Mouse (Mus musculus) embryonic facial prominence, embryonic 15.5 days (tissue): Measurements from ENCODE around the gene Naa20. TPM values are rescaled to one million over a fixed set of nuclear protein-coding genes. Genes with fewer than 3 reads are reported as not detected.

Experiments used
- ATAC-seq: fragments of 200-750 bp; cut with Nextera tagmentation; 2 replicates; pipeline ENCODE4 v1.8.0; 2017; ENCODE audit warnings: low read depth, moderate TSS enrichment; ENCODE audit not compliant: insufficient number of reproducible peaks, low FRiP score, low TSS enrichment
- H3K27ac ChIP-seq: fragments of 300-500 bp; sonication (generic); replicated peaks from 2 replicates; pipeline ENCODE4 v1.5.1; 2015; ENCODE audit warnings: mild to moderate bottlenecking, inconsistent platforms
- H3K27me3 ChIP-seq: fragments of 300-500 bp; sonication (generic); 2 replicates; pipeline ENCODE4 v1.6.1; 2015; ENCODE audit warnings: inconsistent platforms
- H3K36me3 ChIP-seq: fragments of 300-500 bp; sonication (generic); 2 replicates; pipeline ENCODE4 v1.6.1; 2015; ENCODE audit warnings: mild to moderate bottlenecking, inconsistent platforms
- H3K4me1 ChIP-seq: fragments of 300-500 bp; sonication (generic); 2 replicates; pipeline ENCODE4 v1.6.1; 2015; ENCODE audit warnings: inconsistent platforms
- H3K4me2 ChIP-seq: fragments of 300-500 bp; sonication (generic); replicated peaks from 2 replicates; pipeline ENCODE4 v1.6.1; 2015; ENCODE audit warnings: mild to moderate bottlenecking, inconsistent platforms
- H3K4me3 ChIP-seq: fragments of 300-500 bp; sonication (generic); replicated peaks from 2 replicates; pipeline ENCODE4 v1.5.1; 2015; ENCODE audit warnings: mild to moderate bottlenecking, inconsistent platforms
- H3K9ac ChIP-seq: fragments of 300-500 bp; sonication (generic); 2 replicates; pipeline ENCODE4 v1.6.1; 2015; ENCODE audit warnings: inconsistent platforms
- H3K9me3 ChIP-seq: fragments of 300-500 bp; sonication (generic); replicated peaks from 2 replicates; pipeline ENCODE4 v1.6.1; 2016; ENCODE audit warnings: inconsistent platforms
- WGBS: fragments of 180-500 bp; shearing (Covaris S2); methylation state at CpG from one replicate; pipeline ENCODE4 v1.1.7; 2015; 5-methylcytosine and 5-hydroxymethylcytosine counted together
- polyA plus RNA-seq: library from polyadenylated mRNA; unstranded; fragments of >200 nt; fragmentation: Nextera tagmentation; extraction: Ambion mirVana; gene quantifications from 2 replicates; pipeline ENCODE4 v1.2.1, GENCODE M21; 2015

Gene Naa20
- polyA plus RNA-seq, 1 experiment from 2014 or later: 151 TPM

DNA sequence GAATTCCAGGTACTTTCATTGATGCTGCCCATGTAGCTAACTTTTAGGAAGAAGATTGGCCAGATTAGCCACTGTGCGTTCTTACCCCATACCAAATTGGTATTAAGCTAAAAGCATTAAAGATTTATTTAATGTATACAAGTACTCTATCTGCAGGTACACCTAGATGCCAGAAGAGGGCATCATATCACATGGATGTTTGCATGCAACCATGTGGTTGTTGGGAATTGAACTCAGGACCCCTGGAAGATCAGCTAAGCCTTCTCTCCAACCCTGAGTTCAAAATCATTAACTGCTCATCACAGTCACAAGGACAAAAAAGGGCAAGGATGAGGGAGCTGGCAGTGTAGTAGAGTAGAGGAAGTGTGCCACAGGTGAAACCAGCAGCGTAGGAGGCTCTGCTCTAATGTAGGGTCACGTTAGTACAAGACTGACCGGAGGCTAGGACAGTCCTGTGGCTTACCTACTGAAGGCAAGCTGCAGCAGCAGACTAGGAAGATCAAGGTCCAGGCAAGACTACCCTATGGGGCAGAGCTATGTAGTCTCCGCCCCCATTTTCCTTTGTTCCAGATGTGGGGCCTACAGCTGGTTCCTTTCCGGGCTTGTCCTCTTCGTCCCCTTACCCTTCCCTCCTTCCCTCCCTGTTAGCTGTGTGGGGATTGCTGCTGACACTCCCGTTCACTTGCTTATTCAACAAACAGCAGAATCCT lies 19.2 kb downstream of the Naa20 start:
- no peak overlapping the region for H3K4me2 ChIP-seq
- H3K27me3 ChIP-seq: no peaks in the 10 kb centered on the region
- H3K4me3 ChIP-seq: no peak overlapping the region
- no peaks in the 10 kb centered on the region for H3K4me1 ChIP-seq
- no peak overlapping the region for H3K27ac ChIP-seq
- H3K9ac ChIP-seq: no peak overlapping the region
- WGBS: 76% methylated on average over 8 of the region's 8 CpGs
- H3K36me3 ChIP-seq: peaks cover 76% of the 10 kb centered on the region
- ATAC-seq: no peak
- H3K9me3 ChIP-seq: no peaks in the 10 kb centered on the region

DNA sequence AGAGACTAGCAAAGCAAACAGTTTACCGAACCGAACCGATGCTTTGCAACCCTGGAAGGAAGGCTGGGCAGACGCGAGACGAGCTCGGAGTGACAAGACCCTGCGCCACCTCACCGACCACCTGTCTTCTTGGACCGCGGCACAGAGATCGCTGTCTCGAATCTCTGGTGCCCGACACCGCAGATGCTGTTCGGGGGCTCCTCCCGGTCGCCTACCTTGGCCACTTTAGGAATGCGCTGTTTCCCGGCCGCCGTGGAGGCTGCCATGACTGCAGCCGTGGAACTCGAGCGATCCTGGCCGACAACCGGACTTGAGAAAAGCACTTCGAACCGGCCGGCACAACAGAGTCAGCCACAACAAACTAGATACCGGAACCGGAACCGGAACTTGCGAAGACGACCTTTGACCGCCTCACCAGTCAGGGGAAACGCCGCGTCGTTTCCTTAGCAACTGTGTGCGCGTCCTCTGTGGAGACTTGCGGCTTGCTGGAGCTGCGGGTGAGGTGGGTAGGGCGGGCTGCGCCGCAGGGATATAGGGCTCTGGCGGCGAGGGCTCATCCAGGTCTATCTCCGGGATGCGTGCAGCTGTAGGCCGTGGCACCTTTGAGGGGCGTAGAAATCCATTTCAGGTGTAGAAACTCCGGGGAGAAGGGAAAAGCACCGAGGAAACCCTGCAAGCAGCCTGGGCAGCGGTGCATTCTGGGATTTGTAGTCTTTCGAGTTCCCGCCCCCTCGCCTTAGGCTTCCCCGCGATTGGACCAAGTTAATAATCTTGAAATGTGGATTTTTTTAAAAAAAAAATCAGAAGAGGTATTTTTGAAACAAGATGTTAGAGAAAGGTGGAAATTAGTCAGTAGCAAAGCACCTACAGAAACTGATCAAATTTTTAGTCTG lies 32.7 kb downstream of the Naa20 start, which contains the start of the genes Cfap61 and Crnkl1:
Cfap61 (plus strand) TSS at position 446 of the 893 bp plus-strand sequence.
Crnkl1 (minus strand) TSS at position 676 of the 893 bp plus-strand sequence.
- no peak within 1 kb of the TSS for H3K27ac ChIP-seq
- H3K4me2 ChIP-seq: peak within 1 kb of the TSS; percentile 62
- no peaks in the 10 kb centered on the region for H3K9me3 ChIP-seq
- H3K27me3 ChIP-seq: no peaks in the 10 kb centered on the region
- peak within 1 kb of the TSS; percentile 53 for H3K9ac ChIP-seq
- peak within 1 kb of the TSS; percentile 89 for H3K4me3 ChIP-seq
- ATAC-seq: peak; percentile 96
- peaks cover 9% of the 10 kb centered on the region for H3K4me1 ChIP-seq
- WGBS: under 1% methylated on average over 61 of the region's 61 CpGs
- H3K36me3 ChIP-seq: peaks cover 23% of the 10 kb centered on the region

DNA sequence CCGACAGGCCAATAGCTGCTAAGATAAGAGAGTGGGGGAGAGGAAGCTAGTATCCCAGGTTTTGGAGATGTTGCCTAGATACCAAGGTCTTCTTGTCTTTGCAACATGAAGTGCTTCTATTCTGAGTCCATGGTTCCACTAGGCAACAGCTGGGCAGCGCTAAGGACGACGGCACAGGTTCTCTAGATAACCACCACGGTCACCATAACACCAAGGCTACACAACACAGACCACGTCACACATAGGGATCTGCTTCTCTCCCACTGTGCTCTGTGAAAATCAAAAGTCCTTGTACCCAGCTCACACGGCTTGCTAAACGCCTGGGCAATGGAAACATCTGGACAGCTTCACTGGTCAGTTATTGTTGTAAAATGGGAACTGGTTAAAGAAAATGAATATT lies 35.1 kb downstream of the Naa20 start:
- Histone ChIP-seq H3K4me3 (no peak overlapping the region), H3K9ac (no peak overlapping the region), H3K27me3 (no peaks in the 10 kb centered on the region), H3K4me2 (no peak overlapping the region), H3K27ac (no peak overlapping the region), H3K9me3 (no peaks in the 10 kb centered on the region), H3K36me3 (peaks cover 4% of the 10 kb centered on the region; the same call in 1 of the 2 replicates), H3K4me1 (peaks cover 9% of the 10 kb centered on the region)
- 85% methylated on average over 8 of the region's 8 CpGs for WGBS
- no peak for ATAC-seq

DNA sequence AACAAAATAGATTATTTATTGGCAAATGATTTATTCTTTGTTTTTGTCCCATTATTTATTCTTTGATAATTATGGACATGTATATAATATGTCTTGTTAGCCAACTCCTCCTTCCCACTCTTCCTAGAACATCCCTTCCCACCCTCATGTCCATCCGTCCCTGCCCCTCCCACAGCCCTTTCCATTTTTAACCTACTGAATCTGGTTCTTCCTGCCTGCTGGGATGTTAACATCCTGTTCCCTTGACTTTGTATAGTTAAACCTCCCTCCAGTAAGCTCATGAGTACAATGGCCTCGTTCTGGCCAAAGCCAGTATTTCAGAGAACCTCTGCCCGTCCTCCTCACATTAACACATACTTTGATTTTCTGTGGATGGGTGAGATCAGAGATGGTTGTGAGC lies 39.5 kb downstream of the Naa20 start:
- H3K27me3 ChIP-seq: no peaks in the 10 kb centered on the region
- no peak overlapping the region for H3K27ac ChIP-seq
- no peak overlapping the region for H3K4me3 ChIP-seq
- H3K4me2 ChIP-seq: no peak overlapping the region
- ATAC-seq: no peak
- H3K36me3 ChIP-seq: no peaks in the 10 kb centered on the region
- H3K9me3 ChIP-seq: no peaks in the 10 kb centered on the region
- no peaks in the 10 kb centered on the region for H3K4me1 ChIP-seq
- WGBS: 63% methylated on average over 3 of the region's 3 CpGs
- no peak overlapping the region for H3K9ac ChIP-seq

DNA sequence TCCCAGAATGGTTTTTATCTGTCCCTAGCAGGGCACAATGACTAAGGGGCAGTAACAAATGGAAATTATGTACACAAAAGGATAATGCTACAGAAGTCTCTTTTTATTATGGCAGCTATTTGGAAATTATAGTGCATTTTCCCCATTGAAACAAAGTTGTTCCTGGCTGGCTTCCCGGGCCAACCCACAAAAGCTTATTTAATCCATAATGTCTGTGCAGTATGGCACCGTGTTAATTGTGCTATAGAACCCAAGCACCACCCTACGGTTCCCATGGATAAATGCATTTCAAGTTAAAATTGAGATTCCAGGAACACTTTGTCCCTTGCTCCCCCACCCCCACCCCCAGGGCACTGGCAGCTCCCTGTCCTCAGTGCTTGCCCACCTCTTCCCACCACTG lies 42.4 kb downstream of the Naa20 start:
- no peak for ATAC-seq
- Histone ChIP-seq H3K27me3 (no peaks in the 10 kb centered on the region), H3K9ac (no peak overlapping the region), H3K4me2 (no peak overlapping the region), H3K4me1 (no peaks in the 10 kb centered on the region), H3K36me3 (no peaks in the 10 kb centered on the region), H3K9me3 (no peaks in the 10 kb centered on the region), H3K27ac (no peak overlapping the region), H3K4me3 (no peak overlapping the region)
- 42% methylated on average over 3 of the region's 3 CpGs for WGBS

DNA sequence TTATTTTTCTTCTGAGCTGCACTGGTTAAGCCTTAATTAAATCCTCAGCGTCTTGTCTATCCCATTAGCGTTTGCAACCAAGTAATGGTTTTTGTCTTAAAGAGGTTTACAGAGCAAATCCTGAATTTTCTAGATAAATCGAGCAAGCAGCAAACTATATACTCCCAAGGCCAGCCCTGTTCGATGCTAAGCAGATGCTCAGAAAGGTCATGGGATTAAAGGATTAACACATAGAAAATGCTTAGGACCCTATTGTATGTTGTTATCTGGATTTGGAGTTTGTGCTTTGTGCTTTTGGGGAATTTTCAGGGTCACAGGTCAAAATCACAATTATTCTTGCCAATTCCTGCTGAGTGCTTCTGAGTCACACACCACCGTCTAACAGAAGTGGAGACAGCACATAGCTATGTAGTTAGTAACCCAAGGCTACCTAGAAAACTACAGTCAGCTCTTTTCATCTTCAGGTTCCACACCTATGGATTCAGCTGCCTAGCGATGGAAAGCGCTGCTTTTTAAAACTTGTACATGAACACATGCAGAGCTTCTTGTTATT lies 46.6 kb downstream of the Naa20 start:
- ATAC-seq: no peak
- no peaks in the 10 kb centered on the region for H3K4me1 ChIP-seq
- H3K4me3 ChIP-seq: no peak overlapping the region
- H3K36me3 ChIP-seq: no peaks in the 10 kb centered on the region
- WGBS: 61% methylated on average over 7 of the region's 7 CpGs
- H3K9ac ChIP-seq: no peak overlapping the region
- no peaks in the 10 kb centered on the region for H3K27me3 ChIP-seq
- no peak overlapping the region for H3K4me2 ChIP-seq
- no peak overlapping the region for H3K27ac ChIP-seq
- no peaks in the 10 kb centered on the region for H3K9me3 ChIP-seq

DNA sequence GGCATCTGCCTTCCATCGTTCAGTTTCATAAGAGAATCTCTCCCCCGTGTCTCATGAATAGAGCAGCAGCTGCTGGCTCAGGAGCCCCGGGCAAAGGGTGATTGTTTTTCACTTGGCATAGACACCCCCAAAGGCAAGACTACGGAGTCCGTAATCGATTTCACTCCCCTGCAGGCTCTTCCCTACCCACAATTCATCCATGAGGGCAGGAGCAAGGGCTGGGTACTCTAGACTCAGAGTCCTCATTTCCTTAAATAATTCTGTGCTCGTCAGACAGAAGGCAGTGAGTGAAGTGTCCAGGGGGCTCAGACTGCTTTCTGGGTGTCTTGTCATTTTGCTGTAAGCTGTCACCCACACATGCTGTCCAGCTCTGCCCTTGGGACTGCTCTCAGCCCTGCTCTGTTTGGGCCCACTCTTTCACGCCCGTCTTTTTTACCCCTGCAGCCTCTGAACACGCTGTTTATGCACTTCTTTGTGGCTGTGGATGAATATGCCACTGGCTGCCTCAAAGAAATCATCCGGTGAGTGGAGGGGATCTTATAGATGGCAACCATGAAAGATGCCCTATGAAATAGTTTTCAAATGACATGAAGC lies 47.7 kb downstream of the Naa20 start:
- no peak overlapping the region for H3K27ac ChIP-seq
- no peak for ATAC-seq
- H3K9ac ChIP-seq: no peak overlapping the region
- H3K4me1 ChIP-seq: no peaks in the 10 kb centered on the region
- WGBS: 32% methylated on average over 11 of the region's 11 CpGs
- no peaks in the 10 kb centered on the region for H3K9me3 ChIP-seq
- H3K36me3 ChIP-seq: no peaks in the 10 kb centered on the region
- H3K27me3 ChIP-seq: no peaks in the 10 kb centered on the region
- no peak overlapping the region for H3K4me2 ChIP-seq
- H3K4me3 ChIP-seq: no peak overlapping the region

DNA sequence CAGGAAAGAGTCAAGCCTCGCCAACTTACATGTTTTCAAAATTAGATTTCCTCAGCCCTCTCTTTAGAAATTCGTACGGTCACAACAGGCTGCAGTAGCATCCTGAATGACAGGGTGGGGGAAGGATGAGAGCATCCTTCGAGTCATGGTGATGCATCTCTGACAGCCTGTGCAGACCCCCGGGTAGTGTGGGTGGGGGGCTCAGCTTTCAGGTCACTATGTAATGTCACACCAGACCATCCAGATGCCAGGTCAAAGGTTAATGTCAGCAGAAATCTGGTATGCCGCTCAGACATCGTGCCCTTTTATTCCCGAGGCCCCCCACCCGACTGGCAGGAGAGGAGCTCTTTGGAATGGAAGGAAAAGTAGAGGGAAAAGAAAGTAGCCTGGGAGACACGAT lies 48.3 kb downstream of the Naa20 start:
- H3K27me3 ChIP-seq: no peaks in the 10 kb centered on the region
- 12% methylated on average over 10 of the region's 10 CpGs for WGBS
- no peak overlapping the region for H3K4me3 ChIP-seq
- H3K27ac ChIP-seq: no peak overlapping the region
- H3K36me3 ChIP-seq: no peaks in the 10 kb centered on the region
- ATAC-seq: no peak
- no peak overlapping the region for H3K4me2 ChIP-seq
- no peaks in the 10 kb centered on the region for H3K9me3 ChIP-seq
- H3K4me1 ChIP-seq: no peaks in the 10 kb centered on the region
- no peak overlapping the region for H3K9ac ChIP-seq

DNA sequence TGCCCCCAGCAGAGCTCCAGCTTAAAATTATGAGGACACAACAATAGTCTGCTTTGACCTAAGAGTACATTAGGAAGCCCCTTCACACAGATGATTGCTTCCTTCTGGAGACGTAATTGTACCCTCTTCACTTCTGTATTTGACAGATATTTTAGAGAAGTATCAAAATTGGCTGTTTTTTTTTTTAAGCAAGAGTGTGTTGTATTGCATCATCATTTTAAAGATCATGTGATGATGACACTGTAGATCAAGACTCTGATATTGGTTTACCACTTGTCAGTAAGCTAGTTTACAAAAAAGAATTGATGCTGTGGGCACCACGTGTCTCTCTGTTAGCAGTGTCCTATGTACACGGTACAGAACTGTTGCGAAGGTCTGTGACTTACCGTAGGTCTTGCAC lies 50.8 kb downstream of the Naa20 start:
- Histone ChIP-seq H3K9me3 (no peaks in the 10 kb centered on the region), H3K4me3 (no peak overlapping the region), H3K4me1 (no peaks in the 10 kb centered on the region), H3K27me3 (no peaks in the 10 kb centered on the region), H3K36me3 (no peaks in the 10 kb centered on the region), H3K27ac (no peak overlapping the region), H3K4me2 (no peak overlapping the region), H3K9ac (no peak overlapping the region)
- WGBS: 83% methylated on average over 5 of the region's 5 CpGs
- ATAC-seq: no peak

DNA sequence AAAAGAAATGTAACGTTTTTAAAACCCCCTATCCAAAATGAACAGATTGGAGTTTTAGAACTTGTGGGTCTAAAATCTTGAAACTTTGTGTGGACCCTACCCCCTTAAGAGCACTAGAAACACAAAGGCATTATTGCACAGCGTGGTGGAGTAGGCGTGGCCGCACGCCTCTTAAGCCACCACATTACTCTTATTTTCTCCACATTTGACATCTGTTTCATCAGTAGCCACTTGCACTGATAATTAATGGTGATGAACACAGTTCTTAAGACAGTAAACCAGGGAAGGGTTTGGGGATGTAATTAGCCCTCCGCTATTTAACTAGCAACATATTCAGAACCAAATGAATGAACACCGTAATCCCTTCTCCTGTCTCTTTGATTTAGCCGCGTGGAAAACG lies 53.9 kb downstream of the Naa20 start:
- Histone ChIP-seq H3K27ac (no peak overlapping the region), H3K4me1 (no peaks in the 10 kb centered on the region), H3K4me2 (no peak overlapping the region), H3K4me3 (no peak overlapping the region), H3K9ac (no peak overlapping the region), H3K9me3 (no peaks in the 10 kb centered on the region), H3K36me3 (no peaks in the 10 kb centered on the region), H3K27me3 (no peaks in the 10 kb centered on the region)
- 65% methylated on average over 10 of the region's 10 CpGs for WGBS
- no peak for ATAC-seq

DNA sequence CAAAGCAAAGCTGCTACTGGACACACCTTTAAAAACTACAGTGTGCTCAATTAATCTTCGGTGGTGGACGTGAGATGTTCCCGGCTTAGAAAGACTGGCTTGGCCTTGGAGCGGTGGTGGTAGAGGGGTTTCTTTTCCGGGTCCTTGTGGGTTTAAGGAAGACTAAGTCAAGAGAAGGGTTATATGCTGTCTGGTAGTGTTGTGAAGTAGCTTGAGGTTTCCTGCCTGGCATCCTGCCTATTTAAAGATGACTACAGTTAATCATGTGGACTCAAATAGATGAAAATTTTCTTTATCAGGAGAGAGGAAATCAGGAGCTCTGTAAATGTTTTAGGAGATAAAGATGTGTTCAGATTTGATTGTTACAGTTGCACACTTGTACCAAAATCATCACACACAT lies 54.4 kb downstream of the Naa20 start:
- Histone ChIP-seq H3K27me3 (no peaks in the 10 kb centered on the region), H3K9me3 (no peaks in the 10 kb centered on the region), H3K4me2 (no peak overlapping the region), H3K4me1 (no peaks in the 10 kb centered on the region), H3K9ac (no peak overlapping the region), H3K4me3 (no peak overlapping the region), H3K36me3 (no peaks in the 10 kb centered on the region), H3K27ac (no peak overlapping the region)
- 75% methylated on average over 5 of the region's 5 CpGs for WGBS
- no peak for ATAC-seq
